Mouse (Mus musculus) stomach, postnatal 0 days (tissue): ENCODE measurements at regions not wholly inside any gene's neighbourhood (a gene's known extent, or its start where the extent isn't known, plus 50 kb on each side); places are given as distances from the start of the nearest gene placed in this dataset.

Experiments
- CTCF ChIP-seq: IDR thresholded peaks from 2 replicates; pipeline ENCODE4 v1.5.1; 2016; ENCODE audit warnings: antibody characterized with exemption, low read depth, mild to moderate bottlenecking, moderate library complexity
- EP300 ChIP-seq: optimal IDR thresholded peaks from 2 replicates; pipeline ENCODE3; 2016; ENCODE audit warnings: antibody characterized with exemption

- TF ChIP-seq CTCF: no peak
- no peak for TF ChIP-seq EP300
Measured at GRCm38 (mm10) chr3:41234994-41235393, 152.1 kb upstream of the Pgrmc2 start.
